Mouse (Mus musculus) ES-Bruce4 (cell line): ENCODE data around the gene Snx11.

Experiments
- CTCF ChIP-seq: IDR thresholded peaks from one replicate; pipeline ENCODE4 v1.8.1; 2011; ENCODE audit warnings: low read depth, low read length
- POLR2A ChIP-seq: IDR thresholded peaks from one replicate; pipeline ENCODE4 v1.8.1; 2011; ENCODE audit warnings: low read length; ENCODE audit not compliant: insufficient read depth

GRCm38 (mm10) chr11:96718609-96719008, 58.8 kb downstream of the Snx11 start:
- TF ChIP-seq CTCF (no peak), POLR2A (no peak)
